Mouse (Mus musculus): ENCODE data around the gene Fbxw21. TPM values are rescaled to one million over a fixed set of nuclear protein-coding genes. Genes with fewer than 3 reads are reported as not detected.

The Fbxw21 gene
- polyA plus RNA-seq, 1 experiment, result not detected

- no peak for DNase-seq (ENCODE audit: extremely low spot score in 1 of 2, low spot score in 1 of 2)
Measured at GRCm38 (mm10) chr9:109113331-109113730, 48.5 kb downstream of the Fbxw21 start.

- DNase-seq (ENCODE audit: extremely low spot score in 1 of 2, low spot score in 1 of 2), result no peak
Measured at GRCm38 (mm10) chr9:109111591-109111990, 50.2 kb downstream of the Fbxw21 start.

- DNase-seq (ENCODE audit: extremely low spot score in 1 of 2, low spot score in 1 of 2), result no peak
Measured at GRCm38 (mm10) chr9:109111101-109111500, 50.7 kb downstream of the Fbxw21 start.

DNA sequence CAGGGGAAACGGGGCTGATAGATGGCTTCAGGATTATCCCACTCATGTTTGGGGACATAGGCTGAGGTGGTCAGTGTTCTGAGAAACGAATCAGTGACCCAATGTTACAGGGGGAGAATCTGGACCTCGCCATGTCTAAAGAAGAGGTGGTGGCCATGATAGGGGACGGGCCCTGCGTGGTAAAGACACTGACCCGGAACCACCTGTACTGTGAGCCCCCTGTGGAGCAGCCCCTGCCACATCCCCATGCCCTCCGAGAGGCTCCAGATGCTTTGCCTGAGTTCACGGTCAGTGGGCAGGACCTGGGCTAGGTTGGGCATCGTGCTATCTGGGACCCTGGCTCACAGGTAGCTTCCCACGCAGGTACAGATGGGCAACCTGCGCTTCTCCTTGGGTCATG lies 51.6 kb downstream of the Fbxw21 start:
- DNase-seq (ENCODE audit: extremely low spot score in 1 of 2, low spot score in 1 of 2), result no peak

GRCm38 (mm10) chr9:109107341-109107740 lies 54.5 kb downstream of the Fbxw21 start:
- no peak for DNase-seq (ENCODE audit: extremely low spot score in 1 of 2, low spot score in 1 of 2)

GRCm38 (mm10) chr9:109105648-109106047 lies 56.2 kb downstream of the Fbxw21 start:
- DNase-seq (ENCODE audit: extremely low spot score in 1 of 2, low spot score in 1 of 2), result no peak

GRCm38 (mm10) chr9:109105011-109105410 lies 56.8 kb downstream of the Fbxw21 start:
- DNase-seq (ENCODE audit: extremely low spot score in 1 of 2, low spot score in 1 of 2), result no peak

DNA sequence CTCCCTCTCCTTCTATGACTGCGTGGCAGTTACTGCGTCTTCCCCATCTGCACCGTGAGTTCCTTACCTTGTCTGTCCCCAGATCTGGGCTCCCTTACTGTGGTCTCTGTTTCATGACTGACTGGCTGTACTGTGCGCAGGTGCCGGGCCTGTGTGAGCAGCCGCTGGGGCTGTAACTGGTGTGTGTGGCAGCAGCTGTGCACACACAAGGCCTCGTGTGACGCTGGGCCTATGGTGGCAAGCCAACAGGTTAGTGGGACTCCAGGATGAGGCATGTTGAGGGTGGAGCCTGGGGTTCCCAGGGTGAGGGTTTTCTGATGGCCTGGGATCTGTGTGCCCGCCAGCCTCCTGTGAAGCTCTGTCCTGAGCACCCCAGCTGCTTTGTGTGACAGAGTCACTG lies 57.8 kb downstream of the Fbxw21 start:
- DNase-seq (ENCODE audit: extremely low spot score in 1 of 2, low spot score in 1 of 2), result no peak

- DNase-seq (ENCODE audit: extremely low spot score in 1 of 2, low spot score in 1 of 2), result no peak
Measured at GRCm38 (mm10) chr9:109103250-109103649, 58.6 kb downstream of the Fbxw21 start.

GRCm38 (mm10) chr9:109102541-109102940 lies 59.3 kb downstream of the Fbxw21 start:
- no peak for DNase-seq (ENCODE audit: extremely low spot score in 1 of 2, low spot score in 1 of 2)

- no peak for DNase-seq (ENCODE audit: extremely low spot score in 1 of 2, low spot score in 1 of 2)
Measured at GRCm38 (mm10) chr9:109101933-109102445, 59.9 kb downstream of the Fbxw21 start.

GRCm38 (mm10) chr9:109100307-109100928 lies 61.4 kb downstream of the Fbxw21 start:
- DNase-seq (ENCODE audit: extremely low spot score in 1 of 2, low spot score in 1 of 2), result no peak

DNA sequence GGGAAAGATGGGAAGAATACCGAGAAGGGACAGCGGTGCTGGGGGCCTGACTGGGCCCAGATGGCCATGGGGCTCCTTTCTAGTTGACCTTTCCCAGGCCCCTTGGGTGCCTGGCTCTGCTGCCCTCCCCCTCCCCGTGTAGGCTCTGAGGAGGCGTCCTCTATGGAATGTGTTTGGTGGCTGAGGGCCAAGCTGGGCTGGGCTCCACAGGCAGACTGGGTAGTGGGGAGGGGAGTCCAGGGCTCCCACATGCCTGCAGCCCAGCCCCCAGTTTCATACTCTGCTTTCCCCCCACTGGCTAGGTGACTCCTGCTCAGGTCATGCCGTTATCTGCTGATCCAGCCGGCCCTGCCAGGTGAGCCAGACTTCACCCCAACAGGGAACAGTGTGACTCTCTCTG lies 62.9 kb downstream of the Fbxw21 start:
- DNase-seq (ENCODE audit: extremely low spot score in 1 of 2, low spot score in 1 of 2), result peak in 1 of 2 experiments; percentile 50

- DNase-seq (ENCODE audit: extremely low spot score in 1 of 2, low spot score in 1 of 2), result no peak
Measured at GRCm38 (mm10) chr9:109098366-109098765, 63.5 kb downstream of the Fbxw21 start.

- DNase-seq (ENCODE audit: extremely low spot score in 1 of 2, low spot score in 1 of 2), result peak; percentile 64 to 74
Measured at GRCm38 (mm10) chr9:109097831-109098230, 64.0 kb downstream of the Fbxw21 start.

GRCm38 (mm10) chr9:109097291-109097690 lies 64.5 kb downstream of the Fbxw21 start:
- DNase-seq (ENCODE audit: extremely low spot score in 1 of 2, low spot score in 1 of 2), result no peak

GRCm38 (mm10) chr9:109096856-109097255 lies 65.0 kb downstream of the Fbxw21 start:
- no peak for DNase-seq (ENCODE audit: extremely low spot score in 1 of 2, low spot score in 1 of 2)

GRCm38 (mm10) chr9:109096251-109096661 lies 65.6 kb downstream of the Fbxw21 start:
- DNase-seq (ENCODE audit: extremely low spot score in 1 of 2, low spot score in 1 of 2), result peak in 1 of 2 experiments; percentile 37

DNA sequence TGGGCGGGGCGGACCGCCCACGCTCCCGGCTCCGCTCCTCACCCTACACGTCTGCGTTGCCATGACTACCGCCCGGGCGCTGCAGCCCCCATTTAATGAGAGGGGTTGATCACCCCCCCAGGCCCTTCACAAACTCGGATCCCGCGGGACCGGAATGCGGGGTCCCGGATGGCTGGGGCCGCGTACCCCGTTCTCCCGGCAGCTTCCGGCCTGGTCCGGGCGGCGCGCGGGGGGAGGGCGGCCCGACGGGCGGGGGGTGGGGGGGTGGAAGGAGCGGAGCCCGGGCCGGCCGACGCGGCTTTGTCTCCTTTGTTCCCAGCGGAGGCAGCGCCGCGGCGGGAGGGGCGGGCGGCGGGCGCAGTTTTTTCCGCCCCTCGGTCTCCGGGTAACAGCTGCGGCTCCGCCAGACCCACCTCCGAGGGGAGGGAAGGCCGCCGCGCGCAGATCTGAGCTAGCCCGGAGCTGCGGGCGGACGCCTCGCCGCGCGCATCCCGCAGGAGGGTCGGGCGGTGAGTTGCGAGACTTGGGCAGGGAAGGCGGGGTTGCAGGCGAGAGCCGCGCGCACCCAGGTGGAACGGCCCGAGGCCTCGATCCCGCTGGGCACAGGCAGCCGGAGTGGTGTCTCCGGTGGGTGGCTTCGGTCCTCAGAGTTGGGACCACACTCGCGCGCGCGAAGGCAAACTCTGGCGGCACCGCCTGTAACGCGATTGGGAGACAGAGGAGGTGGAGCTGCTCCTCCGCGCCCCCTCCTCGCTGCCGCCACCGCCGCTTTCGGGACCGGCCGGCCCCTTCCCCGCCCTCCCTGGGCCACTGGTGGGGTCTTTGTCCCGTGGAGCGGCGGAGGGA lies 66.5 kb downstream of the Fbxw21 start, which contains the start of gene Plxnb1:
Plxnb1 (plus strand) TSS at position 253 of the 846 bp plus-strand sequence.
- peak in 1 of 2 experiments; percentile 59 for DNase-seq (ENCODE audit: extremely low spot score in 1 of 2, low spot score in 1 of 2)

GRCm38 (mm10) chr9:109094553-109095136 lies 67.2 kb downstream of the Fbxw21 start:
- no peak for DNase-seq (ENCODE audit: extremely low spot score in 1 of 2, low spot score in 1 of 2)

Data from frontal cortex, adult 2 months (tissue).